Mouse (Mus musculus) stomach, embryonic 15.5 days (tissue): ENCODE results near the gene Epop. TPM values are rescaled to one million over a fixed set of nuclear protein-coding genes. Genes with fewer than 3 reads are reported as not detected.

Experiments used
- ATAC-seq: fragments of 200-750 bp; cut with Nextera tagmentation; 2 replicates; pipeline ENCODE4 v1.8.0; 2017; ENCODE audit warnings: low read depth, moderate number of reproducible peaks, moderate TSS enrichment; ENCODE audit not compliant: insufficient read depth, low FRiP score
- H3K27ac ChIP-seq: fragments of 300-500 bp; sonication (generic); 2 replicates; pipeline ENCODE4 v1.5.1; 2015; ENCODE audit warnings: mild to moderate bottlenecking, inconsistent platforms
- H3K27me3 ChIP-seq: fragments of 300-500 bp; sonication (generic); replicated peaks from 2 replicates; pipeline ENCODE4 v1.6.1; 2015; ENCODE audit warnings: inconsistent platforms
- H3K36me3 ChIP-seq: fragments of 300-500 bp; sonication (generic); 2 replicates; pipeline ENCODE4 v1.6.1; 2015; ENCODE audit warnings: inconsistent platforms
- H3K4me1 ChIP-seq: fragments of 300-500 bp; sonication (generic); 2 replicates; pipeline ENCODE4 v1.6.1; 2015; ENCODE audit warnings: inconsistent platforms
- H3K4me2 ChIP-seq: fragments of 300-500 bp; sonication (generic); 2 replicates; pipeline ENCODE4 v1.6.1; 2015; ENCODE audit warnings: mild to moderate bottlenecking, inconsistent platforms
- H3K4me3 ChIP-seq: fragments of 300-500 bp; sonication (generic); replicated peaks from 2 replicates; pipeline ENCODE4 v1.5.1; 2015; ENCODE audit warnings: inconsistent platforms
- H3K9ac ChIP-seq: fragments of 300-500 bp; sonication (generic); 2 replicates; pipeline ENCODE4 v1.6.1; 2015; ENCODE audit warnings: inconsistent platforms
- H3K9me3 ChIP-seq: fragments of 300-500 bp; sonication (generic); 2 replicates; pipeline ENCODE4 v1.6.1; 2016; ENCODE audit warnings: inconsistent platforms
- WGBS: fragments of 180-500 bp; shearing (Covaris S2); methylation state at CpG from one replicate; pipeline ENCODE4 v1.1.7; 2015; 5-methylcytosine and 5-hydroxymethylcytosine counted together
- polyA plus RNA-seq: library from polyadenylated mRNA; unstranded; fragments of >200 nt; fragmentation: Nextera tagmentation; extraction: Ambion mirVana; gene quantifications from 2 replicates; pipeline ENCODE4 v1.2.1, GENCODE M21; 2015

The Epop gene
- polyA plus RNA-seq, 1 experiment from 2014 or later = 3.7 TPM

DNA sequence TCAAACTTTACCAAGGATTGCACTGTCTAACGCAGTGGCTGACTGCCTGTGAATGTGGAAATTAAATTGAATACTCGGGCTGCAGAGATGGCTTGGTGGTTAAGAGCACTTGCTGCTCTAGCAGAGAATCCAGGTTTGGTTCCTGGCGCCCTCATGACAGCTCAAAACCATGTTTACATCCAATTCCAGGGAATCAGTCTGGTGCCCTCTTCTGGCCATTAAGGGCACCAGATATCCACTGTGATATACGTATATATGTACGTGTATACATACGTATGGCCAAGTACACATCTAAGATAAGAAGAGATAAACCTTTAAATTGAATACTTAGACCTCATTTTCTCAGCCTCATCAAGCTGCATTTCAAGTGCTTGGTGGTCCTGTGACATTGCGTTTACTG, 36.7 kb upstream of the Epop start:
- H3K4me3 ChIP-seq = no peak overlapping the region
- H3K4me1 ChIP-seq = peaks cover 45% of the 10 kb centered on the region
- WGBS = 89% methylated on average over 7 of the region's 7 CpGs
- no peaks in the 10 kb centered on the region for H3K9me3 ChIP-seq
- no peak overlapping the region for H3K9ac ChIP-seq
- H3K36me3 ChIP-seq = peaks cover 30% of the 10 kb centered on the region
- peaks cover 10% of the 10 kb centered on the region; the same call in 1 of the 2 replicates for H3K27me3 ChIP-seq
- H3K27ac ChIP-seq = no peak overlapping the region
- ATAC-seq = no peak
- no peak overlapping the region for H3K4me2 ChIP-seq

DNA sequence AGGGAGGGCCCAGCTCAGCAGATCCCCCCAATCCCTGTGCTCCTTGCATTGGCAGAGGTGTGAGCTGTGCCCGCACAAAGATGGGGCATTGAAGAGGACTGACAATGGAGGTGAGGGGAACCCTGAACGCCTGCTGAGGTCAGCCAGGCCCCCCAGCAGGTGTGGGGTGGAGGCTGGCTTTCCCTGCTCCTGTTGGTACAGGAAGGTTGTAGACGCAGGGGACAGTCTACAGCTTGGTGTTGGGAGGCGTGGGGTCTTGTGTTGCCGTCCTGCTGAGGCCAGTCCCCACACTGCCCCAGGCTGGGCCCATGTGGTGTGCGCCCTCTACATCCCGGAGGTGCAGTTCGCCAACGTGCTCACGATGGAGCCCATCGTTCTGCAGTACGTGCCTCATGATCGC, 35.9 kb upstream of the Epop start:
- Histone ChIP-seq H3K27ac (no peak overlapping the region), H3K4me1 (peaks cover 51% of the 10 kb centered on the region)
- 91% methylated on average over 13 of the region's 13 CpGs for WGBS

DNA sequence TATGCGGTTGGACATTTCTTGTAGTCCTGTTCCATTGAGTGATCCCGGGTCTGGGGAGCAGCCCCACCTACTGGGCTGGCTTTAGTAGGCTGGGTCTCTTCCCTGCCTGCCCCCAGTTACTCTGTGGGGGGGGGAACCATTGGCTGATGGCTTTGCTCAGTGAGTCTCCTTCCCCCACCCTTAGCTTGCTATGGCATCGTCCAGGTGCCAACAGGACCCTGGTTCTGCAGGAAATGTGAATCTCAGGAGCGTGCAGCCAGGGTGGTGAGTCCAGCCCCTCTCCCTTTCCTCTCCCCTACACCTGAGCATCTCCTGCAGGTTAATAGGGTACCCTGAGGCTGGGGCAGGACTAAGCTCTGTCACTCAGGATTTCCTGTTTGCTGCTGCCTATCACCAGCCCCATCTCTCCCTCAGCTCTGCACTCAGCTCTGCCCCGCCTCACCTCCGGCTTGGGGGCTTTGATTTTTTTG, 35.3 kb upstream of the Epop start:
- H3K4me2 ChIP-seq = peak overlapping the region; percentile 84
- peaks cover 10% of the 10 kb centered on the region; the same call in 1 of the 2 replicates for H3K27me3 ChIP-seq
- ATAC-seq = no peak
- no peak overlapping the region for H3K27ac ChIP-seq
- H3K4me1 ChIP-seq = peaks cover 46% of the 10 kb centered on the region
- H3K9ac ChIP-seq = no peak overlapping the region
- peaks cover 24% of the 10 kb centered on the region for H3K36me3 ChIP-seq
- H3K4me3 ChIP-seq = peak overlapping the region; percentile 78
- H3K9me3 ChIP-seq = no peaks in the 10 kb centered on the region
- 28% methylated on average over 6 of the region's 6 CpGs for WGBS

More for the DNA sequence above, 35.9 kb upstream of the Epop start:
- ATAC-seq = no peak
- Histone ChIP-seq H3K27me3 (peaks cover 10% of the 10 kb centered on the region; the same call in 1 of the 2 replicates), H3K9ac (no peak overlapping the region), H3K36me3 (peaks cover 29% of the 10 kb centered on the region), H3K4me3 (no peak overlapping the region), H3K4me2 (no peak overlapping the region), H3K9me3 (no peaks in the 10 kb centered on the region)

DNA sequence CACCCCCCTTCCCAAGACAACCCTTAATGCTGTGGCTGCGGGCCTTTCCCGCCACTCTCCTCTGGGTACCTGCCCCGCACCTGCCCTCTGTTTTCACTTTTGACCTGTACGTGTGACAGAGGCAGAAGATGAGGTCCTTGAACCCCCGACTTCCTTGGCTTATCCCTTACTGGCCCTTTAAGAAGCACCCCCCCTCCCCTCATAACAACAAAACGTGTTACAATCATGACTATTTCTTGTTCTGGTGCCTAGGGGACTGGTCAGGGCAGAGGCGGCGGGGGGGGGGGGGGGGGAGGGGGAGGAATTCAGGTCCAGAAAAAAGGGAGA, 34.8 kb upstream of the Epop start:
- Histone ChIP-seq H3K4me3 (peak overlapping the region; percentile 78), H3K36me3 (peaks cover 24% of the 10 kb centered on the region), H3K4me2 (peak overlapping the region; percentile 84), H3K9me3 (no peaks in the 10 kb centered on the region), H3K4me1 (peaks cover 44% of the 10 kb centered on the region), H3K27me3 (peaks cover 10% of the 10 kb centered on the region; the same call in 1 of the 2 replicates), H3K27ac (peak overlapping the region; percentile 90), H3K9ac (peak overlapping the region; percentile 65)
- under 1% methylated on average over 6 of the region's 8 CpGs for WGBS
- no peak for ATAC-seq

DNA sequence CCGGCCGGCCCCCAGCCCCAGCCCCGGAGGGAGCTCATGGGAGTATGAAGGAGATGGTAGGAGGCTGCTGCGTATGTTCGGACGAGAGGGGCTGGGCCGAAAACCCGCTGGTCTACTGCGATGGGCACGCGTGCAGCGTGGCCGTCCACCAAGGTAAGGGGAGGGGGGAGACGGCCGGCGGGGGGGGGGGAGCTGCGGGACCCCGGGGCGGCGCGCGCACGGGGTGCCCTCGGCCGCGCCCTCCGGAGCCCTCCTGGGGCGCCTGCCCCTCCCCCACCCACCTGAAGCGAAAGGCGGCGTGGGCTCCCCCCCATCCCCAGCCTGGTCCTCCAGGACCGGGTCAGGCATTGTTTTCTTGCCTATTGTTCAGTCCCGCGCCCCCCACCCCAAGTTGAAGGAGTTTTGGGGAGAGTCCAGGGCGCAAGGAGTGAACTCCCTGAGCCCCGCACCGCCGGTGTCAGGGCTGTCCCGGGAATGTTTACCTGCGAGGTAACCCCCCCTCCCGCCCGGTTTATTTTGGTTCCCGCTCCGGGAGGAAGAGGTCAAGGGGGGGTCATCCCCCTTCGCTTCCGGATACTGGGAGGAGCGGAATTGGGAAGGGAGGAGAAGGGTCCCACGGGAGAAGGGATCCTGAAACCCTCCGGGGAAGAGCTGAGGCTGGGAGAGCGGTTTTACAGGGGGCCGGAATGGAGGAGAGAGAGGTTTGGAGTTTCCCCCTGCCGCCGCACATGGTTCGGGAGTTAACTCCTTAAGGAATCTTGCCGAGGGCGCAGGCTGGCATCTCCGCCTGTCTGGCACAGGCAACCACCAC, 34.2 kb upstream of the Epop start:
- Histone ChIP-seq H3K27me3 (peaks cover 10% of the 10 kb centered on the region; the same call in 1 of the 2 replicates), H3K36me3 (peaks cover 22% of the 10 kb centered on the region), H3K4me2 (peak overlapping the region; percentile 84), H3K4me3 (peak overlapping the region; percentile 78), H3K9ac (peak overlapping the region; percentile 65), H3K9me3 (no peaks in the 10 kb centered on the region), H3K27ac (peak overlapping the region; percentile 90), H3K4me1 (peaks cover 42% of the 10 kb centered on the region)
- under 1% methylated on average over 39 of the region's 57 CpGs for WGBS
- ATAC-seq = no peak

DNA sequence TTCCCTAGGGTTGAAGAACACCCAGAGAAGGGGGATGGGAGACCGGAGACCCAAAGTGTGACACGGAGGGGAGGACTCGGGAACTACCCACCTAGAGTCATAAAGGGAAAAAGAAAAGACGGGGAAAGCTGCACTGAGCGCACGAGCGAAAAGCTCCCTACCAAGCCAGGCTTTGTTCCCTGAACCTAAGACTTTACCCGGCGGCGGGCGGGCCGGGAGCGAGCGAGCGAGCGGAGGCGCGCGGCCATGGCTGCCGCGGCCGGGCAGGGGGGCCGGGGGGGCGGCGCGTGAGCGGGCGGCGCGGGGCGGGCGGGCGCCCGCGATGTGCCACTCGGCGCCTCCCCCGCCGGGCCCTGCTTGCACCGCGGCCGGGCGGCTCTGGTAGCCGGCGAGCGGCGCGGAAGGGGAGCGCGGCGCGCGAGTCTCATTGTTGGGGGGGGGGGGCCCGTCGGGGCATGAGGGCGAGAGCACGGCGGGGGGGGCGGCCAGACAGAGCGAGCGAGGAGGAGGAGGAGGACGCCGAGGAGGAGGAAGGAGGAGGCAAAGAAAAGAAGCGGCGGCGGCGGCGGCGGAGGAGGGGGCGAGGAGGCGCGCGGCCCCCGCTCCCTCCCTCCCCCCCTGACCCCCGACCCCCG, 33.5 kb upstream of the Epop start, which contains the start of gene Mllt6:
Mllt6 (plus strand) TSS at position 522 of the 635 bp plus-strand sequence.
- Histone ChIP-seq H3K4me1 (peaks cover 37% of the 10 kb centered on the region), H3K9me3 (no peaks in the 10 kb centered on the region)

DNA sequence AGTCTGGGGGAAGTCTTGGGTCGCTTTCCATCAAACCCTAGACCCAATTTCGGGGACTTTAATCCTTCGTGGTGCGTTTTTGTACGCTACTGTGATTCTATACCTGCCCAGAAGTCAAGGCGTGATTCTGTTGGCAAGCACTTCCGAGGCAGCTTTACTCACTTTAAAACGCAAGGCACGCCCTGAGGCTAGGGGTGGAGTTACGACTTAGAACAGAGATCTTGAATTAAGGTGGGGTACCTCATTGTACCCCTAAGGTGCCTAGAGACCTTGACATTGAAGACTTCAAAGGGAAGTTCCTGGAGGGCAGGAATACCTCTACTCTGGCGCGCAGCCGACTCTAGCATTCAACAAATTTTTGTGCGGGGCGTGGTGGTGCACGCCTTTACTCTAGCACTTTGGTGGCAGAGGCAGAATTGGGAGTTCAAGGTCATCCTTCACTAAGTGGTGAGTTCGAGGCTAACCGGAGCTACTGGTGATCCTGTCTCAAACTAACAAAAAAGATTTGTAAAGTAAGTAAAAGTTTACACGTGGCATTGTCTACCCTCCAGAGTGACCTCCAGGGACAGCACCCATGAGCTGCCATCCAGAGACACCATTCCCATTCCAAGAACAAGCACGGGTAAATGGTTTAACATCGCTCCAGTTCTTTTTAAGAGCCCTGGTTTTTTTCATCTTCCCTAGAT, 32.8 kb upstream of the Epop start:
- Histone ChIP-seq H3K27me3 (peaks cover 10% of the 10 kb centered on the region; the same call in 1 of the 2 replicates), H3K4me2 (peak overlapping the region; percentile 84), H3K27ac (peak overlapping the region; percentile 90), H3K9me3 (no peaks in the 10 kb centered on the region), H3K36me3 (peaks cover 15% of the 10 kb centered on the region), H3K4me1 (peaks cover 37% of the 10 kb centered on the region), H3K9ac (peak overlapping the region; percentile 65; the same call in 1 of the 2 replicates), H3K4me3 (peak overlapping the region; percentile 78)
- no peak for ATAC-seq
- WGBS = 2% methylated on average over 21 of the region's 21 CpGs

More for the DNA sequence above, 33.5 kb upstream of the Epop start, which contains the start of gene Mllt6:
- under 1% methylated on average over 50 of the region's 76 CpGs for WGBS
- Histone ChIP-seq H3K27ac (peak within 1 kb of the TSS; percentile 90), H3K4me3 (peak within 1 kb of the TSS; percentile 78), H3K27me3 (peaks cover 10% of the 10 kb centered on the region; the same call in 1 of the 2 replicates), H3K36me3 (peaks cover 16% of the 10 kb centered on the region), H3K4me2 (peak within 1 kb of the TSS; percentile 84), H3K9ac (peak within 1 kb of the TSS; percentile 65)
- ATAC-seq = peak; percentile 24; the same call in 1 of the 2 replicates

DNA sequence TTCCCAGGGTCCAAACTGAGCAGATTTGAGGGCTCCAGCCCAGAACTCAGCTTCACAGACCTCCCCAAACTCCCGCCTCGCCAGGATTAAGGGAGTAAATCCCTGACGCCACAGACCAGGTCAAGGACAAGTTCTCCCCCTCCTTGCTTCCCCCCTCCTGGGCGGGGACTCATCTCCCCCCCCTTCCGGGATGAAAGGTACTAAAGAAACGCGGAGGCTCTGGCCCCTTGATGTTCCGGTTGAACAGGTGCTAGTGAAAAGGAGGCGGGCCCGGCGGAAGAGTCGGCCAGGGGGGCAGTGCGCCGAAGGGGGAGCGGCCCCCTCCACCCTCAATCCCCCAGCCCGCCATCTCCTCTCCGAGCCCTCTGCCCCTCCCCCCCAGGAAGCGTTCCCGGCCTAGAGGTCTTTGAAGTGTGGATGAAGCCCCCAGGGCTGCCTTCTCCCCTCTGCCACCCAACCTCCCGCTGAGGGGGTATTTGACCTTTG, 32.2 kb upstream of the Epop start:
- Histone ChIP-seq H3K36me3 (peaks cover 15% of the 10 kb centered on the region; the same call in 1 of the 2 replicates), H3K27me3 (peaks cover 10% of the 10 kb centered on the region; the same call in 1 of the 2 replicates), H3K4me3 (peak overlapping the region; percentile 78), H3K9ac (peak overlapping the region; percentile 29; the same call in 1 of the 2 replicates), H3K27ac (peak overlapping the region; percentile 90), H3K4me2 (peak overlapping the region; percentile 84), H3K9me3 (no peaks in the 10 kb centered on the region), H3K4me1 (peaks cover 37% of the 10 kb centered on the region)
- no peak for ATAC-seq
- under 1% methylated on average over 17 of the region's 20 CpGs for WGBS

DNA sequence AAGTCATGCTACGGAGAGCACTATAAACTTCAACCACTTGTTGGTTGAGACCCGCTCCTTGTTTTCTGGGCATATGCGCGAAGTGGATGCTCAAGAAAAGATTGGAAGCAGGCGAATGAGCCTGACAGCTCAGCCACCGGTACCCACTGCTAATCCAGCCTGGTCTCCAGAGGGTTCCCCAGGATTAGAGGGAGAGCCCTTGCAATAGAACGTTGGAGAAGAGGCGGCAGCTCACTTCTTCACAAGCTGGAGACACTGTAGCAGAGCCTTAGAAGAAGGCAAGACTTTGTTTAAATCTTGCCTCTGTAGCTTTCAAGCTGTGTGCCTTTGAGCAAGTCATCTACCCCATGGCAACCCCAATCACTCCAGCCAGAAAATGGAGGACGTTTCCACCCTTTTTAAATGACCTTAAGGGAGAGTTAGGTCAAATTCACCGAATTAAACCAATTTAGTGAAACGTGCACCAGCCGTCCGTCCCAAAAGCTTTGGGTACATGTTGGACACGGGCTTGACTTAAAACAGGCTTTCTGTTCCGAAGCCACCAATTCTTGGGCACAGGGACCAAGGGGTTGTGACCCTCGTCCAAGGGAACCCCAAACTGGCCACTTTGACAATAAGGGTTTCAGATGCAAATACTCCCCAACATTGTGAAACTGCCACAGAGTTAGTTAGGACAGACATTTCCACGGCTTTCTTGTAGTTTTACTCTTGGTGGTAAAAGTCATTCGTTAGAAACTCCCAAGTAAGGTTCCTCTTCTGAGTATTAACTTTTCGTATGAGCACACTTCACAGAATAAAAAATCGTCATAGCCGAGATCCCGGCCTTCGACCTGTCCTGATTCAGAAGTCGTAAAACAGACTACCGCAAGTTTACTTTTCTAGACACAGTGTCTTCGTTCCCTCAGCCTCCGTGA, 31.5 kb upstream of the Epop start:
- Histone ChIP-seq H3K27me3 (peaks cover 10% of the 10 kb centered on the region; the same call in 1 of the 2 replicates), H3K9me3 (no peaks in the 10 kb centered on the region), H3K4me2 (peak overlapping the region; percentile 84), H3K9ac (peak overlapping the region; percentile 25; the same call in 1 of the 2 replicates), H3K4me1 (peaks cover 37% of the 10 kb centered on the region), H3K36me3 (peaks cover 8% of the 10 kb centered on the region; the same call in 1 of the 2 replicates), H3K4me3 (peak overlapping the region; percentile 78), H3K27ac (peak overlapping the region; percentile 90)
- WGBS = 6% methylated on average over 27 of the region's 27 CpGs
- ATAC-seq = no peak

DNA sequence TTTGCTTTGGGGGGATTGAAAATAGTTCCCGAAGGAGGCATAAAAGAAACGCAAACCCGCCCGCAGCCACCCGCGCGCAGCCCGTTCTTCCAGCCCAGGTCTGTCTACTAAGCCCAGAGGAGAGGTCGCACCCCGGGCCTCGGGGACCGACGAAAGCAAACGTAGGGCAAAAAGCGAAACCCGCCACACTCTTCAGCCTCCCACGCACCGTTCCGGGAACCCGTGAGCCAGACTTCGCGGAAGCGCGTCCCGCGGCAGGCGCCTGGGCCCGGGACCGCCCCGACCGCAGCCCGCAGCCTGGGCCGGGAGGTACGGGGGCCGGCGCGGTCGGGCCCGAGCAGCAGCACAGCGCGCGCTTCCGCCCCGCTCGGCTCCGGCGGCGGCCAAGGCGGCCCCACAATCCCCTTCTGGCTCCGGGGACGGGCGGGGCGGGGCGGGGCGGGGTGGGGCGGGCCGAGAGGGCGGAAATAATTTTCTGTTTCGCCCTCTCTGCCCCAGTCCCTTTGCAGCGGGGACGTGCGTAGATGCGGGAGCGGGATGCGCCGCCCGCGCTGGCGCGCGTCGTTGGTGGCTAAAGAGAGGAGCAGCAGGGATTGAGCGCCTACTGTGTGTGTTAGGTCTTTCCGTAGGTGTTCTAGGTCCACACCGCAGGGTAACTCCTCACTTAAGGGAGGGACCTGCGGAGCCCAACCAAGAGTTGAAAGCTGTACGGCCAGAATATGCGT, 30.6 kb upstream of the Epop start:
- Histone ChIP-seq H3K9me3 (no peaks in the 10 kb centered on the region), H3K4me3 (peak overlapping the region; percentile 78), H3K4me1 (peaks cover 37% of the 10 kb centered on the region), H3K27me3 (peaks cover 10% of the 10 kb centered on the region; the same call in 1 of the 2 replicates), H3K4me2 (peak overlapping the region; percentile 84), H3K9ac (peak overlapping the region; percentile 81), H3K27ac (peak overlapping the region; percentile 86), H3K36me3 (no peaks in the 10 kb centered on the region)
- ATAC-seq = peak; percentile 79
- WGBS = under 1% methylated on average over 70 of the region's 78 CpGs
